Mouse (Mus musculus): ENCODE measurements at regions not wholly inside any gene's neighbourhood (a gene's known extent, or its start where the extent isn't known, plus 50 kb on each side); places are given as distances from the start of the nearest gene placed in this dataset.

DNA sequence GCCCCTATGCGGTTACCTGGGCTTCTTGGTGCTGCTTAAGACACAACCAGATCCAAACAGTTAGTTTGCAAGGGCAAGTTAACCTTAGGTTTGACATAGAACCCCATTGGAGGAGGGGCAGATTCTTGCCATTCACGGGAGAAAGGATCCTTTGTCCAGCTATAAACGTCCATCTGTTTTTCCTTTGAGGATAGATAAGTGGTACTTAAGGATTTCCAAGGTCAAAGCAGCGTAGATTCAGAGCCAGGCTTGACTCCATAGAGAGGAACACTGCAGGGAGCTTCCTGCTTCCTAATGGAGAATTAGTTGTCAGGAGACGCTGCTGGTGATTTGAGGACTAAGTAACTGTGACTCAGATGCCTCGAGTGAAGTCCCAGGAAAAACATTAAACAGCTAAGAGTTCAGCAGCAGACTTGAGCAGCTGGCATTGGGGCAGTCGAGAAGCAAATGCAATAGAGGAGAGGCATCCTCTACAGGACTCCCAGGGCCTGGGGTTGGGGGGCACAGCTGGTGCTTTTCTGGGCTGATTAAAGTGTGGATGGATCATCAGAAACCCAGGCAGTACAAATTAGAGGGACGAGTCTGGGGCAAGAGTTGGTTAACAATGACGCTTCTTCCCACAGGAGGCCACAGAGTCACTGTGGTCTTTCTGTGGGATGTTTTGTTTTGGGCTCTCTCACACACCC, 322.8 kb downstream of the Med10 start:
- DNase-seq (ENCODE audit: low read depth, low spot score): no peak

DNA sequence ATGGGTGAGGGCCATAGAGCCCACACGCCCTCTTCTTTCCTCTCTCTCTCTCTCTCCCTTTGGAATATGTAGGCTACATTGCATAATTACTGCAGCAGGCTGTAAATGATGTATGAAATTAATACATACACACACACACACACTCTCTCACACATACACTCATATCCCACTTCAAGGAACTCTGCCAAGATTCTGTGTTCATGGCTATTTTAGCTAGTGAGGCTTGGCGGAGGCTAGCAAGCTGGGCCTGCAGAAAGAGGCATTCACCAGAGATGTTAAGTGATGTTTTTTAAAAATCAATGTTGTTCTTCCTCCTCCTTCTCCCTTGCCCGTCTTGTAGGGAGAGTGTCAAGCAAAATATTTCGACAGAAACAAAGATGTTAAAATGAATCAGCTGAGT, 325.1 kb downstream of the Med10 start:
- DNase-seq (ENCODE audit: low read depth, low spot score): no peak

DNA sequence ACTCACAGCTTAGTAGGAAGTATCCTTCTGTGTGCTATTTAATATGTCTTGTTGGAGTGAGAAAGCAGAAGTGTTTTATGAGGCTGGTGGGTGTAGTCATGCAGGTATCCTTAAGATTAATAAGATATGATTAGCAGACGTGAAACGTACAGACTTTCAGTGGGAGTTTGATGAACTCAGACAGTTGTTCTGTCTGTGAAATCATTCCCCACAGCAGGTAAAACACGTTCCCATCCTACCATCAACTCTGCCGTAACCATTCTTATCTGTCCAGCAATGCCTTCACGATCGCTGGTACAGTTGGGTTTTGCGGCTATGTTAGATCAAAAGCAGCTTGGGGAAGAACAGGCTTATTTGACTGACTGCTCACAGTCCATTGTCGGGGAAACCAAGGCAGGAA, 332.3 kb downstream of the Med10 start:
- no peak for DNase-seq (ENCODE audit: low read depth, low spot score)

DNA sequence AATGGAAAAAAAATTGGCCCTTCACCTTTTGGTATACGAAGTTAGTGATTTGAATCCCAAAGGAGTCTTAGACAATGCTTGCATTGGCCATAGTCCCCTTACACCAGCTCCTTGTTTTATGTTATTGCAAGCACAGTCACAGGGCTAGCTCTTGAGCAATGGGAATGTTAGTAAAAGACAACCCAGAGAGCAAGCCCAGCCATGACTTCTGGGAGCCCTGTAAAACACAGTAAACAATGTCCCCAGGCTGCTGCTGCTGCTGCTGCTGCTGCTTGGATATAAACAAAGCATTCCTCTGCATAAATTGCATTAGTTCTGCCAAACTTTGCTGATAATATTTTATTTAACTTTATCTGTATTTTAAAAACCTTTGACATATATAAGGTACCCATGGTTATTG, 334.0 kb downstream of the Med10 start:
- no peak for DNase-seq (ENCODE audit: low read depth, low spot score)

DNA sequence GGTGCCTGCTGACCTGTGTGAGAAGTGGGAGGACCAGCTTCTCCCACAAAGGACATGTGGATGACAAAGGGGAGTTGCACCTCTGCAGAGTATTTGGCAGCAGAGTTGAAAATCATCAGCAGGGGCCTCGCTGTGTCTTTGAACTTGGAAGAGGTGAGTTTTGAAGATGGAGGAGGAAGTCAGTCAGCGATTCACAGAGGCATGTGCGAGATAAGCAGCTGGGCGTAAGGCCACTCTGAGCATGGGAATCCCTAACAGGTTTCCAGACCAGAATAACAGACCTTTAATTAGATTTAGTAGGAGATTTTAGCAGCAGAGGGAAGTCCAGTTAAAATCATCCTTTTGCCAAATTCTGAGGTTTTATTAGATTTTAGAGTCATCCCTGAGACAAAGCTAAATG, 342.3 kb downstream of the Med10 start:
- no peak for DNase-seq (ENCODE audit: low read depth, low spot score)

DNA sequence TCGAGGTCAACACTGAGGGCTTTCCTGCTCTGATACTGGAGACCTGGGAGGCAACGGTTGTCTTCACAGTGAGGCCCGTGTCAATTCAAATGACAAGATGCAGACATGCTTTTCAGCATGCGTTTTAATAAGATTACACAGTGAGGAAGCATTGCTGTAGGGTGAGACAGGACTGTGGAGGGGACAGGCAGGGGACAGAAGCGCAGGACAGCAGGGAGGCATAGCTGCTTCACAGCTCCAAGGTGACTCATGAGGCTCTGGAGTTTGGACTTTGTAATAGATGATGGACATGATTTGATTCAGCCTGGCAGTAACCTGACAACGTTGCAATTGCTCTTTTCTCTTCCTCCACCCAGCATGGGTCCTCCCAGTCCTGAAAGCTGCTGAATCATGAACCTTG, 343.3 kb downstream of the Med10 start:
- no peak for DNase-seq (ENCODE audit: low read depth, low spot score)

DNA sequence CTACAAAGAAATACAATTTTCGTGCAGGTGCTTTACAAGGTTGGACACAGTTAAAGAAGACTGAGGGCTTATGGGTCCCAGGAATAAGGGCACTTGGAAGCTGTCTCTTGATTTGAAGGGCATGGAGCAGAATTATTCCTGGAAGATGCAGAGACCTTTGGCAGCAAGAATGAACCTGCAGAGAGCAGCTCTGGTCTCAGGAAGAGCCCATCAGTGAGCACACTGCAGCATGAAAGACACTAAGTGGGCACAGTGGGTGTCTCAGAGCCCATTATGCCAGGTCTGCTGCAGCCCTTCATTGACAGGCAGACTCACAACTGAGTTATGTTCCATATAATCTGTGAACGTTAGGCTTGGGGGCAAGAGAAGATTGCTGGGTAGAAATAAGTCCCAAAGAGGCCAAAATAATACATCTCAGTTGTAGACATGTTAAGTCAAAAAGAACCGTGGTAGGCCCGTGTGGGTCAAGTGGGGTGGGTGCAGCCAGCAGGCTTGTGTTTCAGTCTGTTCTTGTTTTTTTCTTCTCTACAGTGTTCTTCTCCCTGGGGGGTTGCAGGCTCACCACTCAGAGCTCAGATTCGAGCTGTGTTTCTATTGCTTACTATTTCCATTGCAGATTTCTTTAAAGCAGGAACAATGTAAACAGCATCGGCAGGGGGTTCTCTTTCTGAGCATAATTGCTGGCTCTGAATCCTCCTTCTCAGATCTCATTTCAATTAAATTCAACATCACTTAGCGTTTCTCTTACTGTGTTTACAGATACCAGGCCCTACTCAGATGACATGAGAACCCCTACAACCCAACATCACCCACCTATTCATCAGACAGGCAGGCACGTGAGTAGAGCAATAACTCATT, 347.1 kb downstream of the Med10 start:
- DNase-seq (ENCODE audit: low read depth, low spot score): no peak

DNA sequence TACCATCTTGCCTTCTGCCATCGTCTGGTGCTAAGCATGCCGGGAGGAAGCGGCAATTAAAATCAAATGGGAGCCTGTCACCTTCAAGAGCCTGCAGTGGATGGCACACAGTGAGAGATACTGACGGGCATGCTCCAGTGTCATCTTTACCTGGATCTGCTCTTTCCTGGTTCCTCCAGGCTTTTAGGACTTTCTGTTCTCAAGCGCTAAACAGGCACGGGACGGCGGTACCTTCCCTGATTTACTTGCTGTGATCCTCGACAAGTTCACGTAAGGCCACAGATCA, 347.6 kb downstream of the Med10 start:
- no peak for DNase-seq (ENCODE audit: low read depth, low spot score)

DNA sequence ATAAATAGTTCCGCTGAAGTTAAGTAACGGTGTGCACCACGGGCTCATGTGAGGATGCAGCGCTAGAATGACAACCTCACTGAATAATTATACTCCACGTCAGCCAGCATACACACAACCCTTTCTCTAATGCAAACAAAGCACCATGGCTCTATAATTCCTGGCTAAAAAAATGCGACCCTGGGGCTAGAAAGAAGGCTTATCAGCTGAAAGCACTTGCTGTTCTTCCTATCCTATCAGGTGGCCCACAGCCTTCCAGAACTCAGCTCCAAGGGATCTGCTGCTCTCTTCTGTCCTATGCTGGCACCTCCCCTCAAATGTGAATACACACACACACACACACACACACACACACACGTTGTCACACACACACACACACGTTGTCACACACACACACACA, 350.9 kb downstream of the Med10 start:
- no peak for DNase-seq (ENCODE audit: low read depth, low spot score)

DNA sequence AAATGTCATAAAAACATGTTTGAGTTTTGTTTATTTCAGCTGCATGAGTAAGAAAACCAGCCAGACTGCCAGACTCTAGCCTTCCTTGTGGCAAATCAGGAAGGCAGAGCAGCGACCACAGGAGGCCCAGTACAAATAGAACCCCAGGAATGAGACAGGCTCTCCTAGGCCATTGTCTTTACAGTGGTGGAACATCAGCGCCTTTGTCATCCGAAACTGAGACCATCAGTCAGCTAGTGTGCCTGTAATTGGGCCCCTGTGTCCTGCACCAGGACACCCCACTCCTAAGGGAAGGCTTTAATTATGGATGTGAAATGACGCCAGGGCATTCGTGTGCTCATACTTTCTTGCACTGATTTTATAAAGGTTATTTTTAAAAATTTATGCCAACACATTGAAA, 353.4 kb downstream of the Med10 start:
- DNase-seq (ENCODE audit: low read depth, low spot score): no peak

DNA sequence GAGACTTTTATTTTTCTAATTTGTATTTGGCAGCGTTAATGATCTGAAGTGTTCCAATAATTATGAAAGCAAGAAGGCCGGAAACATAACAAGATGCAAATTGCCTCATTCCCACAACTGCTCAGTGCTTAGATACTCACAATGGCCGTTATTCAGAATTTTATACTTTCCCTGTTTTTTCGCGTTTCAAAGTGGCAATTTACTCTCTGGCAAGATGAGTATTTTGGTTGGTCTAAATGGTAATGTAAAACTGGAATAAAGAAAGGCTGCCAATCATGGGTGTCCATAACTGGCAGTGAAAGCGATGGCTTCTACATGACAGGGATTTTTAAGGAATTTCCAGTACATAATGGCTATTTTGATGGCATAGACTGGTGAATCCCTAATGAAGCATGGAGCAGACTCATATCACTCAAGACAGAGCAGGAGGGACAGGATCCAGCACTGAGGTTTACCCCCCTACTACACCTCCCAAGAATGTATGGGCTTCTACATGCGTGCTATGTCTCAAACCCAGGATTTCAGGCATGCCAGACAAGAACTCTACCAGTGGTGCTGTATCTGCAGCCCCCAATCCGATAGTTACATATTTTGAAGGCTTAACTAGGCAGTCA, 354.9 kb downstream of the Med10 start:
- no peak for DNase-seq (ENCODE audit: low read depth, low spot score)

DNA sequence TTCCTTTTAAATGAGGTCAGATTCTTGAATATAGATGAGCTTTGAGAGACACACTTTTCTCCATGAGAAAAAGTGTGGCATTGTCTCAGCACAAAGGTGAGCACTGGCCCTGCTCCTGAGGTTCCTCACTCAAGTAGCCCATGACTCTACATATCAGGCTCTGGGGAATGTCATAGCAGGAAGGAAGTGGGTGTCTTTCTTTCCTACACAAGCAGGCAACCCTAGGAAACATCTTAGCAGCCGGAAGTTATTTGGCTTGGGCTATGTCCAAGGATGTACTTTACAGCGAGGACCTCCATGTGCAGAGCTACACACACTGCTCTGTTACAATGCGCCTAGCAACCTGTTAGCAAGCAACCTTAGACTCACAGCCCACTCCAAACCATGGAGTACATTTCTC, 356.9 kb downstream of the Med10 start:
- DNase-seq (ENCODE audit: low read depth, low spot score): no peak

DNA sequence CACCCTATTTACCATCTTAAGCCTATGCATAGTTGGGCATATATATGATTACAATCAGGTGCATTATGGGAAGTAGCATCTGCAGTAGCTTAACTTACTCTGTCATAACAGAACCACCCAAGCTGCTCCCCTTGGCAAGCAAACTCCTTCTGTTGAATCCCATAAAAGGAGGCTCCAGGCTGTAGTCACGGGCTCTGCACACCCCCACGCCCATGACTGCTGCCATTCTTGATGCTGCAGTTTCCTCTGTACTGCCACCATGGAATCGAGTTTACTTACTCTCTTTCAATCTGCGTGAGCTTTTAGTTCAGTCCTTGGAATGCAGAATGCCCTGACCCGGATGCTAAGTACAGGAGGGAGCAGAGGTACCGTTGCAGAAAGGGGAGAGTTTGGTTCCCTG, 357.4 kb downstream of the Med10 start:
- no peak for DNase-seq (ENCODE audit: low read depth, low spot score)

DNA sequence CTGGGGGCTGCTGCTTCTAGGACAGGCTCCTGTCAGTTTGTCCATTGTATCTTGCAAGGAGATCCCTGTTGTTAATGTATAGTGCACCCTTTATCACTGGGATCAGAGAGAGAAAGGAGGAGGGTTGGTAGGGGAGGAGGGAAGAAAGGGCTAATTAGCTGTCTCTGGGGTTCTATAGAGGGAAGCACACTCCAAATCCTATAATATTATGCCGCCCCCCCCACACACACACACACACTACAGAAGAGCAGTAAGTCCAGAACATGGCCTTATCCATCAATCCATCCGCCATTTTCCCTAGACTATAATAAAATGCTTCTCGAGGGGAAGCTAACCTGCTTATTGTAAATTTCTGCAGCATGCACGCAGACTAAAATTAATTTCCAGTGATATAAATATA, 359.9 kb downstream of the Med10 start:
- DNase-seq (ENCODE audit: low read depth, low spot score): no peak

DNA sequence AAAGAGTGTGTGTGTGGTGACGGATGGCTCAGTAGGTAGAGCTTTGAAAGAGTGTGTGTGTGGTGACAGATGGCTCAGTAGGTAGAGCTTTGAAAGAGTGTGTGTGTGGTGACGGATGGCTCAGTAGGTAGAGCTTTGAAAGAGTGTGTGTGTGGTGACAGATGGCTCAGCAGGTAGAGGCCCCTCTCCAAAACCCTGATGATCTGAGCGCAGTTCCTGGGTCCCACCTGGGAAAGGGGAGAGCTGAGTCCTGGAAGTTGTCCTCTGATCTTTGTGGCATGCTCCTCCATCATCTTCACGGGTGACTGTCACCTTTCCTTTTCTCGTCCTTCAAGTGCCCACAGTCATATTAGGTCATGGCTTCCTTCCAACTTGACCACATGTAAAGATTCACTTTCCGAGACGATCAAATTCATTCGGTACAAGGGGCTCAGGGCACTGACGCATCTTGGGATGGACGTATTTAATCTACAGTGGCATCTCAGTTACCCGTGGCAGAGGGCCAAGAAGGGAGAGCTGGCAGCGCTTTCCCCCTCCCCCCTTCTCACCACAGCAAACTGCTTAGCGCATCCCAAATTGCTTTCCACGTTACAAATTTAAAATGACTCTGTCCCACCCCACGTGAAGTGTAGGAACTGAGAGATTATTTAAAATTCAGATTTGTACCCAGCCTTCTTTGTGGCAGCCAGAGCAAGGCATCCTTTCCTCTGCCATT, 363.5 kb downstream of the Med10 start:
- DNase-seq (ENCODE audit: low read depth, low spot score): no peak

DNA sequence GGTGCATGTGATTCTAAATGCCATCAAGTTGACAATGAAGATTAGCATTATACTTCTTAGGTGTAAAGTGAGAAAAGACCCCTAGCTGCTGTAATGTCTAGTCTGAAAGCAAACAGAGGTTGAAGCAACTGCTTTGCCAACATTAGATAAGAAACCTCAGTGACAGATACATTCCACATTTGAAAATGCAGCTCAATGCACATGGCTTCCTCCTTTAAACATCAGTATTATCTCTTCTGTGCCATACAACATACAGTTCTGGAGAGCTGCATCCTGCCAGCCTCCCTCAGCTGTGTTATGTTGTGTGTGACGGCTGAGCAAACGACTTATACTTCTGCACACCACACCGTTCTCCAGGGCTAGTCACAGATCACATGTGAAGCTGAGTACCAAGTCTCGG, 365.6 kb downstream of the Med10 start:
- DNase-seq (ENCODE audit: low read depth, low spot score): no peak

DNA sequence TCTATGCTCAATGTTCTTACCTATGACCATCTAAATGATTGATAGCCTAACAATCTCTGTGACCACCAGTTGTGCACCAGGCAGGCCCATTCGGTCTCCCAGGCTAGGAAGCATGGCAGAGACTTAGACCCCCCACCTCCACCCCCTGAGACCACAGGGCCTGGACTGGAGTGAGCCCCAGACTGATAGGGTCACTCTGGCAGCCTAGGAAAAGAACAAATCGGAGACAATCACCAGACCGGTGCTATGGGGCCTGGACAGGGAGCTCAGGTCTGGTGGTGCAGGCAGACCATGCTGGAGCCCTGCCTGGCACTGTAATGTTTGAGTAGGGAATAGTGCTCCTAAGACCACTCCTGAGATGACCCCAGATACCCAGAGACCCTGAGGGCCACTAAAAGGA, 366.7 kb downstream of the Med10 start:
- DNase-seq (ENCODE audit: low read depth, low spot score): no peak

DNA sequence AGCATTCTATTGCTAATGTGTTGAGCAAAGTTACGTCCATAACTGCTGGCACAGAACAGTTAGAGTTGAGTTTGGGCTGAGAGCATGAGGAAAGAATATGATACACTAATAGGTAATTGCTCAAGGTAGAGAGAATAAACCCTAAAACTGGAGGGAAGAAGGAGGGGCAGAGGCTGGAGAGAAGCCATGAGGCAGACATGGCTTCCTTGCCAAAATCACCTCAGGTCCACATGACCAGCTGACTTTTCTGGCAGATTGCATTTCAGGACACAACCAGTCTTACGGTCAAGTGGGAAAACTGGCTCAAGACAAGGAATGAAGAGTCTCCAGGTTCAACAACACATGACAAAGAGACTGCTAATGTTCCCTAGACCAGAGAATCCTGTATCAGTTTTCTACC, 374.9 kb downstream of the Med10 start:
- DNase-seq (ENCODE audit: low read depth, low spot score): no peak

DNA sequence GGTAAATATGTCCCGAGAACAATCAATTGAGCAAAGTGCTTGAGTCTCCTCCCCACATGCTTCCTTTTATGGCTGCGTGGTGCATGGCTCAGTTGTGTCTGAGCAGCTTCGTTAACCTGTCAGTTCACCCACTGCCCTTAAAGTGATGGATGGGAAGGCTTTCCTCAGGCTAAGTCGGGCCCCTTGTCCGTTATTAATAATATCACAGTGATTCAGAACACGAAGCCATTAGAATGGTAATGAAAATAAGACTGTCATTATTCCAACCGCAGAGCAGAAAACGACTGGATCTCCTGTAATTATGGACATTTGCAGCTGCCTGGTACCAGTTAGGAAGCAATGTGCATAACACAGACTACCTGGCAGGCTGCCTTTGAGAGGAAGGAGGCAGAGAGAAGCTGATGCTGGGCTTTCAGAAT, 375.9 kb downstream of the Med10 start:
- DNase-seq (ENCODE audit: low read depth, low spot score): no peak

DNA sequence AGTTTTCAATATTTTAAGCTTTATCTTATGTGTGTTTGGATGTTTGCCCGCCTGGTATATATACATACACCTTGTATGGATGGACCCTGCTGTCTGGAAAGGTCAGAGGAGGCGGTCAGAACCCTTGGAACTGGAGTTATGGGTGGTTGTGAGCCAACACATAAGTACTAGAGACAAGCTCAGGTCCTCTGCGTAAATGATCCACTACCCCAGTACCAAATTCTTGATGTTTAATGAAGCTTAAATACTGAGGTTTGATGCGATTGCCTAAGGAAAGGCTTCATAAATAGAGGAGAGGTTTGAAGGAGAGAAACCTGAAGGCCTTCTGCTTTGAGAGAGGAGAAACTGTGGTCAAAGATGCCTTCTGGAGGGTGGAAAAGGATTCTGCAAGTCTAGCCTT, 388.8 kb downstream of the Med10 start:
- DNase-seq (ENCODE audit: low read depth, low spot score): no peak

DNA sequence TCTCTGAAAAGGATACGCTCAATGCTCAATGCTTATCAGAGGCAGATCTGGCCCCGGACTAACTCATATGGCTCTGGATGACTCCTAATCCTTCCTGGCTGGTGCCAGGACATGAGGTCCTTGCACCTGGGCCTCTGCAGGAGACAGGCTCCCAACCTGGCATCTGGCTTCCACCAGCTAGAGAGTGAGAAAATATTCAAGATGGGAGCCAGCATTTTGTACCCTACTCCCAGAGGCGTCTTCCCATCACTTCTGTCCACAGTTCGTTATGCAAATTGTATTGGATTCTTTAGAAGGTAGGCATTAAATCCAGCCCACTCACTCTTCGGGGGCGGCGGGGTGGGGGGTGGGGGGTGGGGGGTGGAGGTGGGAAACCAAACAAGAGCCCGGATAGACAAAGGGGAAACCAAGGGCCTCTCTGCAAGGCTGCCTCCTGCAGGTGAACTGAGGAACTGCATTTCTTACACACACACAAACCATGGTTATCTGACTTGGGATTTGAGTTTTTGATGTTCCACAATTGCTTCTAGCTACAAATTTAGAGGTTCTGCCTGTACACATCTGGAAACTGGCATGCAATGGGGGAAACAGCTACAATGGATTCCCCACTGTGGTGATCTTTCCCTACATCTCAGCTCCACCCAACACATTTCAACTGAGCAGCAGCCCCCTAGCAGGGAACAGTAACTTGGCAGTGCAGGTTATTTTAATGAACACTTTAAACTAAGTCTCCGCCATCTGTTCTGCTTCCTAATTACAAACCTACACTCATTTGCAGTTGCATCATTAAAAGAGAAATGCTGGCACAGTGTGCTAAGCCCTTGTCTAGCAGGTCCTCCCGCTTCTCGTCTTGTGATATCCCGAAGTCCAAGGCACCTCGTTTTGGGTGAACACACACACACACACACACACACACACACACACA, 390.2 kb downstream of the Med10 start:
- no peak for DNase-seq (ENCODE audit: low read depth, low spot score)

All from retina, adult 2 months (tissue).